Mouse (Mus musculus): ENCODE data around the gene Gnat3.

GRCm38 (mm10) chr5:17956468-17956867, 5.9 kb upstream of the Gnat3 start:
- TF ChIP-seq CTCF (IDR thresholded peaks at IDR 0.05; ENCODE audit: low read depth, low read length): no peak
- no peak for TF ChIP-seq POLR2A (IDR thresholded peaks at IDR 0.05; ENCODE audit: borderline replicate concordance, low read depth, low read length)
